Mouse (Mus musculus): ENCODE data around the gene Ier3. TPM values are rescaled to one million over a fixed set of nuclear protein-coding genes. Genes with fewer than 3 reads are reported as not detected.

Gene Ier3
- polyA plus RNA-seq, 1 experiment from 2014 or later: 22.1 TPM

GRCm38 (mm10) chr17:35815836-35816235 is 5.6 kb upstream of the Ier3 start:
- no peak overlapping the region for H3K4me3 ChIP-seq (replicated peaks; ENCODE audit: low read length)
- H3K4me2 ChIP-seq (ENCODE audit: low read depth, low read length): no peak overlapping the region
- no peak overlapping the region for H3K9ac ChIP-seq (ENCODE audit: low read length)
- H3K4me1 ChIP-seq (ENCODE audit: control insufficient read depth, insufficient read depth, low read length): peaks cover 41% of the 10 kb centered on the region
- peak overlapping the region; percentile 26; the same call in 1 of the 2 replicates for H3K27ac ChIP-seq (ENCODE audit: low read length)
- no peaks in the 10 kb centered on the region for H3K9me3 ChIP-seq (replicated peaks; ENCODE audit: control insufficient read depth, low read length)
- no peaks in the 10 kb centered on the region for H3K27me3 ChIP-seq (ENCODE audit: control insufficient read depth, insufficient read depth, low read length)
- ATAC-seq (ENCODE audit: insufficient read depth, low FRiP score): no peak
- WGBS: 47% methylated on average over 7 of the region's 7 CpGs
- H3K36me3 ChIP-seq (ENCODE audit: control insufficient read depth, insufficient read depth, low read length): no peaks in the 10 kb centered on the region

DNA sequence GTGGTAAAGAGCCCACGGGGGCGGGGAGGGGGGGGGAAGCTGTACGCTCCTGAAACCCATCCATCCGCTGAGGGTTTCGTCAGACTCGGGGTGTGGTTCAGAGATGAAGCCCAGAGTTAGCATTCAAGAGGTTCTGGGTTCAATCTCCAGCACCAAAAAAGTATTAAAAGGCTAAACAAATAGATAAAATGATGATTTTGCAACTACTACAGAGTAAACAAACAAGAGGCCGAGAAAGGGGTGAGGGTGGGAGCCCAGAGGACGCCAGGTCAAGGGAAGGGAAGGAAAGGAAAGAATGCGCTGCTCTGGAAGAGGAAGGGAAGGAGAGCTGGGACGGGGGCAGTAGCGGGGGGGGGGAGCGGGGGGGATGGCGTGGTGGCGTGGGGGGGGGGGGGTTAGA is 4.8 kb upstream of the Ier3 start:
- Histone ChIP-seq H3K36me3 (ENCODE audit: control insufficient read depth, insufficient read depth, low read length) (no peaks in the 10 kb centered on the region), H3K9ac (ENCODE audit: low read length) (peak overlapping the region; percentile 15; the same call in 1 of the 2 replicates), H3K9me3 (replicated peaks; ENCODE audit: control insufficient read depth, low read length) (no peaks in the 10 kb centered on the region), H3K4me2 (ENCODE audit: low read depth, low read length) (no peak overlapping the region), H3K4me1 (ENCODE audit: control insufficient read depth, insufficient read depth, low read length) (peaks cover 41% of the 10 kb centered on the region), H3K4me3 (replicated peaks; ENCODE audit: low read length) (no peak overlapping the region), H3K27ac (ENCODE audit: low read length) (no peak overlapping the region), H3K27me3 (ENCODE audit: control insufficient read depth, insufficient read depth, low read length) (no peaks in the 10 kb centered on the region)
- no peak for ATAC-seq (ENCODE audit: insufficient read depth, low FRiP score)
- WGBS: 41% methylated on average over 8 of the region's 14 CpGs

GRCm38 (mm10) chr17:35817226-35817625 is 4.3 kb upstream of the Ier3 start:
- Histone ChIP-seq H3K27me3 (ENCODE audit: control insufficient read depth, insufficient read depth, low read length) (no peaks in the 10 kb centered on the region), H3K4me2 (ENCODE audit: low read depth, low read length) (no peak overlapping the region), H3K4me3 (replicated peaks; ENCODE audit: low read length) (no peak overlapping the region), H3K4me1 (ENCODE audit: control insufficient read depth, insufficient read depth, low read length) (peaks cover 42% of the 10 kb centered on the region), H3K9me3 (replicated peaks; ENCODE audit: control insufficient read depth, low read length) (no peaks in the 10 kb centered on the region), H3K9ac (ENCODE audit: low read length) (0 out of 2 replicates have a peak overlapping the region, but pooled peaks have one; percentile 1), H3K36me3 (ENCODE audit: control insufficient read depth, insufficient read depth, low read length) (no peaks in the 10 kb centered on the region), H3K27ac (ENCODE audit: low read length) (no peak overlapping the region)
- ATAC-seq (ENCODE audit: insufficient read depth, low FRiP score): no peak
- WGBS: 55% methylated on average over 10 of the region's 10 CpGs

GRCm38 (mm10) chr17:35820111-35820510 is 1.4 kb upstream of the Ier3 start:
- H3K27ac ChIP-seq (ENCODE audit: low read length): no peak overlapping the region
- H3K27me3 ChIP-seq (ENCODE audit: control insufficient read depth, insufficient read depth, low read length): no peaks in the 10 kb centered on the region
- H3K4me1 ChIP-seq (ENCODE audit: control insufficient read depth, insufficient read depth, low read length): peaks cover 26% of the 10 kb centered on the region; the same call in 1 of the 2 replicates
- no peak overlapping the region for H3K9ac ChIP-seq (ENCODE audit: low read length)
- no peak overlapping the region for H3K4me2 ChIP-seq (ENCODE audit: low read depth, low read length)
- WGBS: 69% methylated on average over 5 of the region's 5 CpGs
- no peaks in the 10 kb centered on the region for H3K9me3 ChIP-seq (replicated peaks; ENCODE audit: control insufficient read depth, low read length)
- no peaks in the 10 kb centered on the region for H3K36me3 ChIP-seq (ENCODE audit: control insufficient read depth, insufficient read depth, low read length)
- H3K4me3 ChIP-seq (replicated peaks; ENCODE audit: low read length): no peak overlapping the region
- no peak for ATAC-seq (ENCODE audit: insufficient read depth, low FRiP score)

GRCm38 (mm10) chr17:35822564-35822963 is 1.1 kb downstream of the Ier3 start:
- Histone ChIP-seq H3K9me3 (replicated peaks; ENCODE audit: control insufficient read depth, low read length) (no peaks in the 10 kb centered on the region), H3K27ac (ENCODE audit: low read length) (peak overlapping the region; percentile 86), H3K4me3 (replicated peaks; ENCODE audit: low read length) (peak overlapping the region; percentile 78), H3K27me3 (ENCODE audit: control insufficient read depth, insufficient read depth, low read length) (no peaks in the 10 kb centered on the region), H3K36me3 (ENCODE audit: control insufficient read depth, insufficient read depth, low read length) (peaks cover 9% of the 10 kb centered on the region; the same call in 1 of the 2 replicates), H3K4me1 (ENCODE audit: control insufficient read depth, insufficient read depth, low read length) (peaks cover 12% of the 10 kb centered on the region; the same call in 1 of the 2 replicates), H3K4me2 (ENCODE audit: low read depth, low read length) (peak overlapping the region; percentile 98), H3K9ac (ENCODE audit: low read length) (peak overlapping the region; percentile 83)
- no peak; the same call in 1 of the 2 replicates for ATAC-seq (ENCODE audit: insufficient read depth, low FRiP score)
- WGBS: 4% methylated on average over 11 of the region's 11 CpGs

DNA sequence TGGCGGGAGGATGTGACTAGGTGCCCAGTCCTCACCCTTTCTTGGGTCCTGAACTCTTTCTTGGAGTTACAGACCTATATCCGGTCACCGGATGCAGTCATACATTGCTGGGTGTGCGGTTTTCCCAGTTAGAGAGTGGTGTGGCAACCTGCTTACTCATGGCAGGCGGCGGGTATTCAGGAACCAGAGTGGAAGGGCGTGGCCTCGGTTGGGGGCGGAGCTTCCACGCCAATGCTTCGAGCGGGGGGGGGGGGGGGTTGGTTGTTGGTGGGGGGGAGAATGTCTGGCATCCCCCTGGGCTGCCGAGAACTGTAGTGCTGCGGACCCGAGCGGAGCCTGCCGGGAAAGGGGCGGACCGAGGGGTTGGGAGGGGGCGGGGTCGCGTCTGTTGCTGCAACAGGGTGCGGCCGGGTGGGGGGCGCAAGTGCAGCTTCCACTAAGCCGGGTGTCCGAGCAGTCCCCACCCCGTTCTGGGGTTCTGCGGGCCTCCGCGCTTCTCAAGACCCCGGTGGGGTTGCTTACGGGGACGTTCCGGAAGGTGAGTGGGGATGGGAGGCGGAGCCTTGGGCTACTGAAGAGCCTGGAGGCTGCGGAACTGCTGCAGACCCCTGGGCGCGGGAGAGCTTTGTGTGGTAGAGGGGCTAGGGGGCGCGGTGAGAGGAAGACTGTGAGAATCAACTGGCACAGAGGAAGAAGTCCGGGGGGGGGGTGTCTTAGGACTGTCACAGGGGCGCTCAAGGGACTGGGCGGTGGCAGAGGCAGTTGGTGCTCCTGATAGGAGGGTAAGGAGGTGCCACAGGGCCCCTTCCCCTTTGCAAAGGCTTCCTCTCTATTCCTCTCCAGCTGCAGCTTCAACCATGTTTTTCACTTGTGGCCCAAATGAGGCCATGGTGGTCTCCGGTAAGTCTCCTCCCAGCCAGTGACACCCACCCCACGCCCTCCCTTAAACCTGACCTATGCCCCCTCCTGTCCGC is 1.8 kb downstream of the Ier3 start, which contains the start of gene Flot1:
Flot1 (plus strand) TSS at position 267 of the 974 bp plus-strand sequence.
- Histone ChIP-seq H3K9ac (ENCODE audit: low read length) (peak within 1 kb of the TSS; percentile 83), H3K27ac (ENCODE audit: low read length) (peak within 1 kb of the TSS; percentile 86), H3K9me3 (replicated peaks; ENCODE audit: control insufficient read depth, low read length) (no peaks in the 10 kb centered on the region), H3K4me1 (ENCODE audit: control insufficient read depth, insufficient read depth, low read length) (peaks cover 12% of the 10 kb centered on the region; the same call in 1 of the 2 replicates), H3K36me3 (ENCODE audit: control insufficient read depth, insufficient read depth, low read length) (peaks cover 14% of the 10 kb centered on the region), H3K4me2 (ENCODE audit: low read depth, low read length) (peak within 1 kb of the TSS; percentile 98), H3K4me3 (replicated peaks; ENCODE audit: low read length) (peak within 1 kb of the TSS; percentile 78), H3K27me3 (ENCODE audit: control insufficient read depth, insufficient read depth, low read length) (no peaks in the 10 kb centered on the region)
- peak; percentile 86 for ATAC-seq (ENCODE audit: insufficient read depth, low FRiP score)
- WGBS: under 1% methylated on average over 47 of the region's 47 CpGs

GRCm38 (mm10) chr17:35824402-35824801 is 2.9 kb downstream of the Ier3 start:
- no peak for ATAC-seq (ENCODE audit: insufficient read depth, low FRiP score)
- peaks cover 14% of the 10 kb centered on the region for H3K36me3 ChIP-seq (ENCODE audit: control insufficient read depth, insufficient read depth, low read length)
- H3K9ac ChIP-seq (ENCODE audit: low read length): no peak overlapping the region; the same call in 1 of the 2 replicates
- H3K4me1 ChIP-seq (ENCODE audit: control insufficient read depth, insufficient read depth, low read length): peaks cover 12% of the 10 kb centered on the region; the same call in 1 of the 2 replicates
- no peaks in the 10 kb centered on the region for H3K27me3 ChIP-seq (ENCODE audit: control insufficient read depth, insufficient read depth, low read length)
- no peaks in the 10 kb centered on the region for H3K9me3 ChIP-seq (replicated peaks; ENCODE audit: control insufficient read depth, low read length)
- no peak overlapping the region for H3K27ac ChIP-seq (ENCODE audit: low read length)
- H3K4me3 ChIP-seq (replicated peaks; ENCODE audit: low read length): peak overlapping the region; percentile 78; the same call in 1 of the 2 replicates
- 68% methylated on average over 7 of the region's 7 CpGs for WGBS
- 0 out of 2 replicates have a peak overlapping the region, but pooled peaks have one; percentile 98 for H3K4me2 ChIP-seq (ENCODE audit: low read depth, low read length)

GRCm38 (mm10) chr17:35825109-35825850 is 3.8 kb downstream of the Ier3 start:
- 87% methylated on average over 13 of the region's 13 CpGs for WGBS
- Histone ChIP-seq H3K4me3 (replicated peaks; ENCODE audit: low read length) (no peak overlapping the region), H3K36me3 (ENCODE audit: control insufficient read depth, insufficient read depth, low read length) (peaks cover 14% of the 10 kb centered on the region), H3K9me3 (replicated peaks; ENCODE audit: control insufficient read depth, low read length) (no peaks in the 10 kb centered on the region), H3K4me1 (ENCODE audit: control insufficient read depth, insufficient read depth, low read length) (peaks cover 16% of the 10 kb centered on the region), H3K9ac (ENCODE audit: low read length) (no peak overlapping the region), H3K27me3 (ENCODE audit: control insufficient read depth, insufficient read depth, low read length) (no peaks in the 10 kb centered on the region), H3K4me2 (ENCODE audit: low read depth, low read length) (no peak overlapping the region), H3K27ac (ENCODE audit: low read length) (no peak overlapping the region)
- ATAC-seq (ENCODE audit: insufficient read depth, low FRiP score): no peak
